Mouse (Mus musculus) heart, adult 9 months (tissue): Measurements from ENCODE around the gene Ccpg1os.

Source experiments
- DNase-seq, 2 experiments: peaks; one replicate each; pipeline ENCODE4 v3.0.0; 2022; ENCODE audit warnings: low spot score in 2 of 2

The Ccpg1os gene

DNA sequence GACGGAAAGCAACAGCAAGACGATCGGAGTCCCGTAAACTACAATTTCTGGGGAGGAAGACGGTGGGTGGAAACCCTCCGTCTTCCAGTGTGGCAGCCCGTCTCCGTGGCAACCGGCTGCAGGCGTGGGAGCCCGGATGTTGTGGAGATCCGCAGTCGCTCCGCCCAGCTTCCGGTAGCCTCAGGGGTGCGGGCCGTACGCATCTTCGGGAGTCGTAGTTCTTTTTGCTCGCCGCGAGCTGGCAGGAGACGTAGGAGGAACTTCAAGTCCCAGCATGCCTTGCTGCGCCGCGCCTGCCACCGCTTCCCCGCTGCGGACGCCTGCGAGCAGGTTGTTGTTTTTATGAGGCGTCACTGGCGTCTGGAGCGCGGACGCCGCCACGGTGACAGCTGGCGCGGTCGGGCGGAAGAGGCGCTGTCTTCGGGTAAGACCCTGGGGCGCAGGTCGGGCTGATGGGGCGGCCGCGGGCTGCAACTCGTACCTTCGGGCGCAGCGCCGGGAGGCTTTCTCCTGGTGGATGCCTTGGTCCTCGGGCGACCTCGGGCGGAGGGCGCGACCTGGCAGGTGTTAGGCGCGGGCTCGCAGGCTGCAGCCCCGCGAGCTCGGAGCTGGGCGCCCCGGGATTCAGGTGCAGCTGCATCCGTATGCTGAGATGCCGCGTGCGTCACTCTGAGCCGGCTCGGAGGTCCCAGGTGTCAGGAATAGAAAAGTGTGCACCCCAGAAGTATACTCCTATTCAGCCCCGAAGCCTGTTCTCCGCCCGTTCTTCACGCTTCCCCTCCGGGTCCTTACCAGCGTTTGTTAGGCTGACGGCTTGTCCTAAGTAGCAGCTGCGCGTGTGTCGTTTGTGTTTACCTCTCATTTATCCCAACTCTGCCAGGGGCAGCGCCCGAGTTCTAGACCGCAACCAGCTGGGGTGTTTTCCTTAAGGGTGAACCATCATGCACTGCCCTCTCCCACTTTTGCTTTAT, at the start of gene Ccpg1os, which contains the start of gene Ccpg1:
TSS of gene Ccpg1os (minus strand) at position 133 of the 971 bp plus-strand sequence.
TSS of gene Ccpg1 (plus strand) at position 180 of the 971 bp plus-strand sequence.
- peak; percentile 97 for DNase-seq

DNA sequence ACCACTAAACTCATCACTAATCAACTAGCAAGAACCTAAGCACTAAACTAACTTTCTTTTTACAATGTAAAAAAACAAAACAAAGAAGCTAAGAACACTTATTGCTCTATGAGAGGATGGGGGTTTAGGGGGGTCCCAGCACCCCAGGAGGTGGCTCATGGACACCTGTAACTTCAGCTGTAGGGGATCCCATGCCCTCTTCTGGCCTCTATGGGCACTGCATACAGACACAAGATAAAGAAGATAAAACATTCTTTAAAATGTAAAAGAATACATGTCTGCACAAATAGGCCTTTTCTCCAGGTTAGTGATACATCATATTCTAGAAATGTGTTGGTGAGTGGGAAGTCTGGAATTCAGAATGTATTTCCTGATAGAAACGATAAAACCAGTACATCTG, 48.2 kb upstream of the Ccpg1os start:
- DNase-seq: no peak

GRCm38 (mm10) chr9:73031421-73031820, 46.2 kb upstream of the Ccpg1os start:
- DNase-seq: no peak

DNA sequence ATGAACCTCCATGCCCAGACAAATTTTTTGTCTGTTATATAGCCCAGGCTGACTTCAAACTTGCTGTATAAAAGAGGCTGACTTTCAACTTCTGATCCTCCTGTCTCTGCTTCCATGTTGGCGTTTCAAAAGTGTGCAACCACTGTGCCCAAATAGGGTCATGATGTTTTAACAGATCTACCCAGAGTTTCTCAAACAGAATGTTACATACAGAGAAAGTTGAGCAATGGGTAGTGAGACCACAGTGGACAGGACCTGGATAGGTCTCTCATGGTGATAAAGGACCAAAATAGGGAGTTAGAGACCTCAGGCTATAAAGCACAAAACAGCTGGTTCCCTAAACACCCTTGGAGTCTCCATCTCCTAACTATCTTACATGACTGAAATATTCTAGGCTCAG, 45.3 kb upstream of the Ccpg1os start:
- no peak for DNase-seq

DNA sequence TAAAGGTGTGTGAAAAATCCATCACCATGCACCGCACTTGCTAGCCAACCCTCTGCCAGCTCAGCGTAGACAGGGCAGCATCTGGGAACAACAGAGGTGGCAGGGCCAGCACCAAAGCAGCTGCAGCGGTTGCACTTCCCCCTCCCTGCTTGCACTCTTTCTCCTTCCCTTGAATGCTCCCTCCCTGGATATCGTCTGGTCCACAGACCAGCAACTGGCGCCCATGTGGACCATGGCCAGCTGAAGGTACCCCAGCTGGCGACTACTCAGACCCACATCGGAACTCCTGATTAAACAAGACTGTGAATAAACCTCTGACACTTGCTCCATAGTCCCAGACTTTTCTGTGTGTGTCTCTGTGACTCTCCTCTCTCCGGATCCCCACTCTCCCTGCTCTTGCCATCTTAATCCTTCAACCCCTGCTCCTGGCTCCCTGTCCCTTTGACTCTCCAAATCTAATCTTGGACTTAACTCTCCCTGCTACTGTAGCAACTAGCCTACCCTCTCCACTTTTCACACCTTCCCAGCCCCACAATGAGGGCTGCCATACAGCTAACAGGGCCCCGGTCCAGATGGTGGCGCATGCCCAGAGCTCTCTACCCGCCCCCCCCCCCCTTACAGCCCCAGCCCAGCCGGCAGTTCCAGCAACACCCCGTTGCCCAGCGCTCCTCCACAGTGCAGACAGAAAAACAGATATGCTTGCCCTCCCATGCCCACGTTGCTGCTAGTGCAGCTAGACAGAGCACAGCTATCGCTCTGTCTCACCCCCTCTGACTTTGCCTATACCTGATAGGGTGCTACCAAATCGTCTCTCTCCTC, 40.8 kb upstream of the Ccpg1os start:
- no peak for DNase-seq

DNA sequence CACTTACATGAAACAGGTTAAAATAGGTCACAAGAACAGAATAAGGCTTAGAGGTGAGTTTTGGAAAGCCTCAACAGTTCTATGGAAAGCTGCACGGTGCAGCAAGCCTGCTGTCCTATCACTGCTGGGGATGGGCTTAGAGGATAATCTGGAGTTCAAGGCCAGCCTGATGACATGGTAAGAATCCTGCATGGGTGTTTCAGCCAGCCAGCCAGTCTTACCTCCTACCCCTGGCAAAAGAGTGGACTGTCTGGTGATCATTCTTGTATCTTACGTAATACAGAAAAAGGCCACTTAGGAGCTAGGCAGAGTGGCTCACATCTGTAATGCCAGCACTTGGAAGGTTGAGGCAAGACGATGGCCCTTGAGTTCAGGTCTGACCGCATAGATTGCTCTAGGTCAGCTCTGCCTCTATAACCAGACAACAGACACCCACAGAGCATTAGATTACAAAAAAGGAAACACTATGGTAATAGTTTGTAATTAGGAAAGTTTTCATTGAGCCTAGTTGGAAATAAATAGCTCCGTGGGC, 35.5 kb upstream of the Ccpg1os start:
- DNase-seq: no peak

DNA sequence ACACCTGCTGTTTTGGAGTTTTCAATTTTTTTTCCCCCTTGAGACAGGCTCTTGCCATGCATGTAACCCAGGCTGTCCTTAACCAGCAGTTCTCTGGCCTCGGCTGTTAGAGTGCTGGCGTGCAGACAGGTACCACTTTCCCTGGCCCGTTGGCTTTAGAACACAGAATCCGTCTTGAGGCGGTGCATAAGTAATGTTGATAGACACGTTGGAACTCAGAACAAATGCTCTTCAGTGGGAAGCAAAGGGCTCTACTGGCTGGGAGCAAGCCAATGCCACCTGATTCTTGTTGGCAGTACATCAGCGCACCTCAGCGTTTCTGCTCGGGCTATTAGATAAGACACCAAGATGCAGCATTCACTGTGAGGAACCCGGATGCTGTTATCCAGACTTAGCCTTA, 34.7 kb upstream of the Ccpg1os start:
- DNase-seq: no peak

GRCm38 (mm10) chr9:73014724-73015123, 29.5 kb upstream of the Ccpg1os start:
- no peak for DNase-seq

DNA sequence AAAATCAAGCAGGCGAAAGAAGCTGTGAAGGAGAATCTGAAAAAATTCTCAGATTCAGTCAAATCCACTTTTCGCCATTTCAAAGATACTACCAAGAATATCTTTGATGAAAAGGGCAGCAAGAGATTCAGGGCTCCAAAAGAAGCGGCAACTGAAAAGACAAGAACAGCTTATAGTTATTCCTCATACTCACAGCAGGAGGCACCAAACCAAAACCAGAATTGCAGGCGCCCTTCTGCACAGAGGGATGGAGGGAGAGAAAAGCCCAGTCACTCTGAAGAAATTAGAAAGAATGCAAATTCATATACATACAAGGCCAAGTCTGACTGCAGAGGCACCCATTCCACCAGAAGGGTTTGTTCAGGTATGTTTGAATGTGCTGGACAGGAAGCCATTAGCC, 27.4 kb upstream of the Ccpg1os start:
- no peak for DNase-seq

DNA sequence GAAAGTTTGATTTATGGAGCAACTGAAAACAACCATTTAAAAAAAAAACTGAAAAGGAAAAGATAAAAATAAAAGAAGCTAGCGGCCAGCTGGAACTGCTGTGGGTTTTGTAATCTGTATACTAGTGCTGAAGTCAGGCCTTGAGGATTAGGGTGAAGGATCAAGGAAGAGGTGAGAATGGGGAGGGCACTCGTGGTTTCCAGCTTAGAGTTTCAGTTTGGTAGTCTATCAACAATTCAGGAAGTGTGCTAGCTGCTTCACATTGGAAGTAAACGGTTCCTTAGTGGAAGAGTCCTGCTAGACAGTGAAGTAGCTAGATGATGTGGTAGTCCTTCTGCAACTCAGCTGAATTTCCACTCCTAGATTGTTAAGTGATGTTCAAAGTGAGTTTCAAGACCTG, 23.2 kb upstream of the Ccpg1os start:
- no peak for DNase-seq

DNA sequence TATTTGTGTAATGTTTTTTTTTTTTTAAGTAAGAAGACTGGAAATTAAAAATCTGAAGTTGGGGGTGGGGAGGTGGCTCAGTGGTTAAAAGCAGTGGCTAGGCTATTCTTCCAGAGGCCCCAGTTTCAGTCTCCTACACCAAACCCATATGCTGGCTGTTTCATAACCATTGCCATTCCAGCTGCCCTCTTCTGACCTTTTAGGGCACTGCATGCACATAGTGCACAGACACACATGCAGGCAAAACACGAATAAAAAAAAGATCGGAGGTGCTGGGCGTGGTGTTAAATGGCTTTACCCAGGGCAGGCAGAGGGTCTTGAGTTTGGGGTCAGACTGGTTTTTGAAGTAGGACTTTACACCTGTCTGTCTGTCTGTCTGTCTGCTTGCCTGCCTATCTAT, 21.0 kb upstream of the Ccpg1os start:
- DNase-seq: no peak

GRCm38 (mm10) chr9:73005106-73005505, 19.9 kb upstream of the Ccpg1os start:
- DNase-seq: no peak

- no peak for DNase-seq
Observed at GRCm38 (mm10) chr9:73004076-73004475, 18.9 kb upstream of the Ccpg1os start.

DNA sequence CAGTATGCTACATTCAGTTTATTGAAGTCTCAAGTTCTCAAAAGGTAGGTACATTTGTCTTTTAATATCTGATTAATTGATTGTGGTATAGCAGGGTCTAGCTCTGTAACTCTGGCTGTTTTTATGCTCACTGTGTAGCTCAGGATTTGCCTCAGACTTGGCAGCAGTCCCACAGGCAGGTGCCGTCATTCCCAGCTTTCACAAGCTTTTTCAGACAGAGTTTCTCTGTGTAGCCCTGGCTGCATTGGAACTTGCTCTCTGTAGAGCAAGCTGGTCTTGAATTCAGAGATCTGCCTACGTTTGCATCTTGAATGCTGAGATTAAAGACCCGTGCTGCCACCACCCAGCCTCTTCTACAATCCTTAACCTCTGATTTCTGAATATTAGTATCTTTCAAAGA, 17.0 kb upstream of the Ccpg1os start:
- DNase-seq: no peak

DNA sequence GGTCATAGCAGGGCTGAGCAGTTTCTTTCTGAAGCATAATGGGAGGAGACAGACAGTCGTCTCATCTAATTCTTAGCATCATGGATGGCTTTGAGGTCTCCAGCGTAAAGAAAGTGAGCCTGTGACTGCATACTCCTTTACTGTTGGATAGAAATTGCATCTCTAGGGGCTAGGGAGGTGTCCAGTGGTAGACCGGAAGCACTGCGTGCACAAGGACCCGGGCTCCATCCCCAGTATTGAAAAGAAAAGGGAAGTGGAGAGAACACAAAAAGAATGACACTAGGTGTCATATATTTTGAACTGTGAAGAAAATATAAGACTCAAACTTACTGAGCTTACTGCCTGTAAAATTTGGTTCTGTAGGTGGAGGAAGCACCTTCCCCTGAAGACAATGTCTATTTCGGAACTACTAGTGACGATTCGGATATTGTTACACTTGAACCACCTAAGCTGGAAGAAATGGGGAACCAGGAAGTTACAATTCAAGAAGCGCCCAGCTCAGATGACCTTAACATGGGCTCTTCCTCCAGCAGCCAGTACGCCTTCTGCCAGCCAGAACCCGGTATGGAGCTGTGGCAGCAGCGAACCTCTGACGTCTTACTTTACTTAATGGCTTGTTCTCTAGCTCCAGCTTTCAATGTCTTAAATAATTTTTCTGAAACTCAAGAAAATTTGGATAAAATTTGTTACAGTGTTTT, 16.3 kb upstream of the Ccpg1os start:
- no peak for DNase-seq

GRCm38 (mm10) chr9:73000487-73000886, 15.3 kb upstream of the Ccpg1os start:
- DNase-seq: no peak

- DNase-seq: no peak
Observed at GRCm38 (mm10) chr9:72996806-72997205, 11.6 kb upstream of the Ccpg1os start.

- DNase-seq: no peak
Observed at GRCm38 (mm10) chr9:72996167-72996566, 11.0 kb upstream of the Ccpg1os start.

DNA sequence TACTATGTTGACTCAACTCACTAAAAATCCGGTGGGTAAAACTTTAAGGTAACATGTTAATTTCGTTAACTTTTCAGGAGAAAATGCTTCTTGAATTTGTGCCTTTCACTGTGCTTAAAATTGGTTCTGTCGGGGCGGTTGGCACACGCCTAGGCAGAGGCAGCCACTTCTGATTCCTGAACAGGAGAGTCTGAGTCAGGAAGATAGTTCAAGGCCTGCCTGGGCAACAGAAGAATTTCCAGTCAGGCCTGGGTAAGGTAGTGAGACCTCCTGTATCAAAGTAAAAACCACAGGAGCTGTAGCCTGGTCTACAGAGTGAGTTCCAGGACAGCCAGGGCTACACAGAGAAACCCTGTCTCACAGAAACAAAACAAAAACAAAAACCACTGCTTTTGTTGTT, 7.4 kb upstream of the Ccpg1os start:
- DNase-seq: no peak

DNA sequence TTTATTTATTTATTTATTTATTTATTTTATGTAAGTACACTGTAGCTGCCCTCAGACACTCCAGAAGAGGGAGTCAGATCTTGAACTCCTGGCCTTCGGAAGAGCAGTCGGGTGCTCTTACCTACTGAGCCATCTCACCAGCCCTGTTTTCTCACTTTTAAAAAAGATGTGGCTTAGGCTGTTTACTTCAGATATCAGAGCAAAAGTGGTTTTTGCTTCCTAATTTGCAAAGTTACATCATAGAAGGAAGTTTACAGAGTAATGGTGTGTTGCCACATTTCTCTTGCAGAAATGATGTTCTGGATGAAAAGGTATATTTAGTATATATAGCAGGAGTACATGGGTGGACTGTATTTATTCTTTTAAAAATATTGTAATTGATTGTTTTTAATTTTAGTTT, 6.2 kb upstream of the Ccpg1os start:
- no peak for DNase-seq

DNA sequence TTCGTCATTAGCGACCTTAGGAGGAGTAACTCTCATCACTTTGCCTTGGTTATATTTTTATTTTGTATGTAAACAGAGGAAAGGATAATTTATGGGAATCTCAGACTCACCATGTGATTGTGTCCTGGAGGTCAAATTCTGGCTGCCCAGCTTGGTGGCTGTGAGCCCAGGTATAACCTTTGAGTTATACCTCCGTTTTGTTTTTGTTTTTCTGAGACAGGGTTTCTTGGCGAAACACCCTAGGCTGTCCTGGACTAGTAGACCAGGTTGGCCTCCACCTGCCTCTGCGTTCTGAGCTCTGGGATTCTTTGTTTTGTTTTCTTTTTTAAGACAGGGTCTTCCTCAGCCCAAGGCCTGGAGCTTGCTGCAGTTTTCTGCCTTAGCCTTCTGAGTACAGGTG, 3.5 kb upstream of the Ccpg1os start:
- no peak for DNase-seq

GRCm38 (mm10) chr9:72987703-72988102, 2.5 kb upstream of the Ccpg1os start:
- no peak for DNase-seq
